Mouse (Mus musculus) hindbrain, embryonic 10.5 days (tissue): Measurements from ENCODE around the gene Lca5l. TPM values are rescaled to one million over a fixed set of nuclear protein-coding genes. Genes with fewer than 3 reads are reported as not detected.

Experiments
- DNase-seq: peaks from one replicate; pipeline ENCODE4 v3.0.0-alpha.2; 2017; ENCODE audit warnings: low spot score
- H3K27ac ChIP-seq: fragments of 300-500 bp; sonication (generic); 2 replicates; pipeline ENCODE4 v1.5.1; 2016; ENCODE audit warnings: mild to moderate bottlenecking, moderate library complexity
- H3K27me3 ChIP-seq: fragments of 300-500 bp; sonication (generic); 2 replicates; pipeline ENCODE4 v1.6.1; 2016; ENCODE audit warnings: mild to moderate bottlenecking; ENCODE audit not compliant: poor library complexity, insufficient read depth, severe bottlenecking
- H3K36me3 ChIP-seq: fragments of 300-500 bp; sonication (generic); 2 replicates; pipeline ENCODE4 v1.6.1; 2016; ENCODE audit warnings: mild to moderate bottlenecking, moderate library complexity
- H3K4me1 ChIP-seq: fragments of 300-500 bp; sonication (generic); replicated peaks from 2 replicates; pipeline ENCODE4 v1.6.1; 2016; ENCODE audit warnings: mild to moderate bottlenecking
- H3K4me3 ChIP-seq: fragments of 300-500 bp; sonication (generic); 2 replicates; pipeline ENCODE4 v1.5.1; 2016; ENCODE audit warnings: mild to moderate bottlenecking, moderate library complexity
- H3K9me3 ChIP-seq: fragments of 300-500 bp; sonication (generic); 2 replicates; pipeline ENCODE4 v1.6.1; 2016; ENCODE audit warnings: mild to moderate bottlenecking, moderate library complexity
- WGBS: fragments of 180-500 bp; shearing (Covaris S2); methylation state at CpG from one replicate; pipeline ENCODE4 v1.1.7; 2016; 5-methylcytosine and 5-hydroxymethylcytosine counted together
- polyA plus RNA-seq: library from polyadenylated mRNA; unstranded; fragments of >200 nt; fragmentation: Nextera tagmentation; extraction: Ambion mirVana; gene quantifications from 2 replicates; pipeline ENCODE4 v1.2.1, GENCODE M21; 2016

The Lca5l gene
- 0.95 and 1.1 TPM in 2 replicates for polyA plus RNA-seq

GRCm38 (mm10) chr16:96191531-96192506 is at the start of gene Lca5l:
Gene Lca5l (minus strand): TSS chr16:96192271.
- H3K27ac ChIP-seq = peak within 1 kb of the TSS; percentile 90
- 1% methylated on average over 77 of the region's 77 CpGs for WGBS
- no peaks in the 10 kb centered on the region for H3K36me3 ChIP-seq
- H3K4me1 ChIP-seq = peaks cover 9% of the 10 kb centered on the region
- peak; percentile 100 for DNase-seq
- H3K4me3 ChIP-seq = peak within 1 kb of the TSS; percentile 90
- H3K9me3 ChIP-seq = no peaks in the 10 kb centered on the region
- H3K27me3 ChIP-seq = peaks cover 13% of the 10 kb centered on the region

GRCm38 (mm10) chr16:96235366-96235970 is 43.4 kb upstream of the Lca5l start, which contains the start of gene B3galt5:
Gene B3galt5 (plus strand): TSS chr16:96235801.
- DNase-seq = peak; percentile 12
- 69% methylated on average over 17 of the region's 17 CpGs for WGBS
- Histone ChIP-seq H3K27ac (peak within 1 kb of the TSS; percentile 56; the same call in 1 of the 2 replicates), H3K9me3 (no peaks in the 10 kb centered on the region), H3K4me3 (no peak within 1 kb of the TSS), H3K4me1 (peaks cover 6% of the 10 kb centered on the region; the same call in 1 of the 2 replicates), H3K36me3 (no peaks in the 10 kb centered on the region), H3K27me3 (no peaks in the 10 kb centered on the region)

GRCm38 (mm10) chr16:96233996-96234395 is 41.9 kb upstream of the Lca5l start:
- no peak overlapping the region for H3K4me3 ChIP-seq
- H3K9me3 ChIP-seq = no peaks in the 10 kb centered on the region
- no peaks in the 10 kb centered on the region for H3K36me3 ChIP-seq
- H3K4me1 ChIP-seq = peaks cover 9% of the 10 kb centered on the region
- no peaks in the 10 kb centered on the region for H3K27me3 ChIP-seq
- no peak overlapping the region for H3K27ac ChIP-seq
- DNase-seq = no peak
- WGBS = 85% methylated on average over 8 of the region's 8 CpGs

- Histone ChIP-seq H3K4me1 (peaks cover 10% of the 10 kb centered on the region), H3K36me3 (no peaks in the 10 kb centered on the region), H3K4me3 (no peak overlapping the region), H3K27ac (no peak overlapping the region), H3K9me3 (no peaks in the 10 kb centered on the region), H3K27me3 (no peaks in the 10 kb centered on the region)
- 89% methylated on average over 8 of the region's 8 CpGs for WGBS
- DNase-seq = no peak
Measured at GRCm38 (mm10) chr16:96231974-96232373, 39.9 kb upstream of the Lca5l start.

- 92% methylated on average over 4 of the region's 4 CpGs for WGBS
- Histone ChIP-seq H3K4me1 (peaks cover 10% of the 10 kb centered on the region), H3K27ac (no peak overlapping the region), H3K27me3 (no peaks in the 10 kb centered on the region), H3K36me3 (no peaks in the 10 kb centered on the region), H3K4me3 (no peak overlapping the region), H3K9me3 (no peaks in the 10 kb centered on the region)
- no peak for DNase-seq
Measured at GRCm38 (mm10) chr16:96231251-96231650, 39.2 kb upstream of the Lca5l start.

GRCm38 (mm10) chr16:96230411-96230810 is 38.3 kb upstream of the Lca5l start:
- peak; percentile 78 for DNase-seq
- Histone ChIP-seq H3K9me3 (no peaks in the 10 kb centered on the region), H3K4me3 (no peak overlapping the region), H3K27me3 (no peaks in the 10 kb centered on the region), H3K36me3 (no peaks in the 10 kb centered on the region), H3K4me1 (peaks cover 6% of the 10 kb centered on the region), H3K27ac (no peak overlapping the region)
- 31% methylated on average over 11 of the region's 11 CpGs for WGBS

GRCm38 (mm10) chr16:96229044-96229555 is 37.0 kb upstream of the Lca5l start:
- Histone ChIP-seq H3K9me3 (no peaks in the 10 kb centered on the region), H3K4me1 (peaks cover 4% of the 10 kb centered on the region; the same call in 1 of the 2 replicates), H3K27me3 (no peaks in the 10 kb centered on the region), H3K36me3 (no peaks in the 10 kb centered on the region), H3K27ac (no peak overlapping the region), H3K4me3 (no peak overlapping the region)
- WGBS = 52% methylated on average over 8 of the region's 8 CpGs
- no peak for DNase-seq

GRCm38 (mm10) chr16:96228438-96228837 is 36.4 kb upstream of the Lca5l start:
- no peaks in the 10 kb centered on the region for H3K27me3 ChIP-seq
- DNase-seq = no peak
- H3K4me1 ChIP-seq = peaks cover 4% of the 10 kb centered on the region; the same call in 1 of the 2 replicates
- no peak overlapping the region for H3K4me3 ChIP-seq
- H3K27ac ChIP-seq = no peak overlapping the region
- H3K36me3 ChIP-seq = no peaks in the 10 kb centered on the region
- no peaks in the 10 kb centered on the region for H3K9me3 ChIP-seq
- 86% methylated on average over 13 of the region's 13 CpGs for WGBS

- H3K27me3 ChIP-seq = no peaks in the 10 kb centered on the region
- no peak for DNase-seq
- H3K4me1 ChIP-seq = no peaks in the 10 kb centered on the region
- H3K36me3 ChIP-seq = no peaks in the 10 kb centered on the region
- 81% methylated on average over 1 of the region's 1 CpGs for WGBS
- no peaks in the 10 kb centered on the region for H3K9me3 ChIP-seq
- H3K27ac ChIP-seq = no peak overlapping the region
- no peak overlapping the region for H3K4me3 ChIP-seq
Measured at GRCm38 (mm10) chr16:96222452-96222851, 30.4 kb upstream of the Lca5l start.

GRCm38 (mm10) chr16:96221959-96222358 is 29.9 kb upstream of the Lca5l start:
- H3K9me3 ChIP-seq = no peaks in the 10 kb centered on the region
- no peak for DNase-seq
- no peak overlapping the region for H3K27ac ChIP-seq
- no peaks in the 10 kb centered on the region for H3K36me3 ChIP-seq
- WGBS = 85% methylated on average over 3 of the region's 3 CpGs
- H3K4me1 ChIP-seq = no peaks in the 10 kb centered on the region
- no peaks in the 10 kb centered on the region for H3K27me3 ChIP-seq
- no peak overlapping the region for H3K4me3 ChIP-seq

- H3K27ac ChIP-seq = no peak overlapping the region
- DNase-seq = no peak
- H3K27me3 ChIP-seq = no peaks in the 10 kb centered on the region
- no peaks in the 10 kb centered on the region for H3K4me1 ChIP-seq
- no peak overlapping the region for H3K4me3 ChIP-seq
- H3K36me3 ChIP-seq = no peaks in the 10 kb centered on the region
- WGBS = 79% methylated on average over 5 of the region's 5 CpGs
- H3K9me3 ChIP-seq = no peaks in the 10 kb centered on the region
Measured at GRCm38 (mm10) chr16:96221491-96221890, 29.4 kb upstream of the Lca5l start.

GRCm38 (mm10) chr16:96213027-96213426 is 21.0 kb upstream of the Lca5l start:
- Histone ChIP-seq H3K4me3 (no peak overlapping the region), H3K27ac (no peak overlapping the region), H3K36me3 (no peaks in the 10 kb centered on the region), H3K9me3 (no peaks in the 10 kb centered on the region), H3K4me1 (no peaks in the 10 kb centered on the region), H3K27me3 (no peaks in the 10 kb centered on the region)
- DNase-seq = no peak
- WGBS = 92% methylated on average over 4 of the region's 4 CpGs

GRCm38 (mm10) chr16:96210856-96211255 is 18.8 kb upstream of the Lca5l start:
- Histone ChIP-seq H3K4me3 (no peak overlapping the region), H3K36me3 (no peaks in the 10 kb centered on the region), H3K4me1 (no peaks in the 10 kb centered on the region), H3K9me3 (no peaks in the 10 kb centered on the region), H3K27me3 (no peaks in the 10 kb centered on the region), H3K27ac (no peak overlapping the region)
- no peak for DNase-seq
- WGBS = 87% methylated on average over 7 of the region's 7 CpGs
